In the genomic region with DNA sequence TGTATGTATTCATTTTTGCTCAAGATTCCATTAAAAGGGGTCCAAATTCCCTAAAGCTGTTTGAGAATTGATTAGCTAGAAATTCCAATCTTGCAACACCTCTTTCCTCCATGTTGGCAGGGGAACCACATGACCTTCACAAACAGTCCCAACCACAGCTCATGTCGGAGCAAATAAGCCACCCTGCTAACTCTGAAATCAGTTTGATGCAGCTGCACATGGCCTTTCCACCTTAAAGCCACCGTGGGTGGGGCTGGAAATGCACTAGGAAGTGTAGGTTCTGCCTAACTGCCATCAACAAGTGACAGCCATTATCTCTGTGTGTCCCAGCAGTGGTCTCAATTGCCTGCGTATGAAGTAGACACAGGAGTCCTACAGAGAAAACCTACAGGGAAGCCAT, we compare ENCODE assay signal across 23 mouse cellular contexts.
"Had no signal": no experiment of that assay in that cellular context is flagged by ENCODE, and none has a peak within 500 bp of the region (broad histone marks: within the 10 kb centered on the region; RNA-seq: fewer than 3 reads in every experiment).

No protein-coding gene starts in this region.

- ATAC-seq: forebrain, postnatal 0 days; hindbrain, embryonic 16.5 days; inflammation-experienced regulatory T-cells, adult 6 months; intestine, embryonic 15.5 days; intestine, postnatal 0 days had no signal

- H3K9ac ChIP-seq: forebrain, postnatal 0 days; heart, embryonic 12.5 days; hindbrain, embryonic 12.5 days; hindbrain, embryonic 14.5 days; intestine, embryonic 15.5 days; limb, embryonic 12.5 days had no signal

- H3K27me3 ChIP-seq: heart, embryonic 12.5 days; hindbrain, embryonic 12.5 days; intestine, embryonic 15.5 days; limb, embryonic 12.5 days had no signal

- H3K36me3 ChIP-seq: intestine, embryonic 15.5 days had no signal

- H3K4me2 ChIP-seq: heart, embryonic 12.5 days; hindbrain, embryonic 12.5 days; hindbrain, embryonic 14.5 days; intestine, embryonic 15.5 days; limb, embryonic 12.5 days had no signal

- H3K27ac ChIP-seq: heart, adult 2 months; hindbrain, embryonic 10.5 days; hindbrain, embryonic 12.5 days; hindbrain, embryonic 14.5 days; intestine, embryonic 15.5 days; layer of hippocampus, adult 2 months; left cerebral cortex, adult 2 months; limb, embryonic 10.5 days; limb, embryonic 12.5 days had no signal

- DNase-seq: forebrain, postnatal 0 days; gastrocnemius, postnatal 10 days; gastrocnemius, postnatal 25 days; heart, adult 2 months; heart, postnatal 10 days; heart, postnatal 4 days; kidney, adult 18-20 months; kidney, adult 8-10 months; kidney, postnatal 10 days; kidney, postnatal 25 days; kidney, postnatal 4 days had no signal

- H3K9me3 ChIP-seq: heart, embryonic 12.5 days; hindbrain, embryonic 10.5 days; hindbrain, embryonic 12.5 days; intestine, embryonic 15.5 days; limb, embryonic 10.5 days; limb, embryonic 12.5 days had no signal

- H3K4me1 ChIP-seq: hindbrain, embryonic 12.5 days; intestine, embryonic 15.5 days; limb, embryonic 10.5 days; limb, embryonic 12.5 days had no signal

- H3K4me3 ChIP-seq: heart, adult 2 months; heart, embryonic 12.5 days; hindbrain, embryonic 10.5 days; hindbrain, embryonic 12.5 days; intestine, embryonic 15.5 days; layer of hippocampus, adult 2 months; left cerebral cortex, adult 2 months; limb, embryonic 10.5 days; limb, embryonic 12.5 days had no signal
